Mouse (Mus musculus): ENCODE measurements at regions not wholly inside any gene's neighbourhood (a gene's known extent, or its start where the extent isn't known, plus 50 kb on each side); places are given as distances from the start of the nearest gene placed in this dataset.

DNA sequence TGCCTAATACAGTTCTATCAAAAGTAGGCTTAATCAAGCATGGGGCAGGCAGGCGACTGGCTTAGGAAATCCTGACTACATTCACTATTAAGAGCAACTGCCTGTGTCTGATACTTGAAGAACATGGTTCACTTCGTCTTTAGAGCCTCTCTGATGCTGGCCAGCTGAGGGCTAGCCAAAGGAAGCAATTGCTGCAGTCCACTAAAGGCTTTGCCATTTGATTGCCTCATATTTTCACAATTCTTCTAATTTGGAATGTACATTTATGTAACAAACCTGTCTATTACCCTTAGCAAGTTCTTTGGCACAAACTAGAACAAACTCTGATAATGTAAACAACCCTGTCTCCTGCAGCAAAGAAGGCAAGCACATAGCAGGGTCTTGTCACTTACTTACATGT, 505.2 kb downstream of the Nfib start:
- H3K4me3 ChIP-seq (ENCODE audit: low read depth, low read length): no peak overlapping the region

DNA sequence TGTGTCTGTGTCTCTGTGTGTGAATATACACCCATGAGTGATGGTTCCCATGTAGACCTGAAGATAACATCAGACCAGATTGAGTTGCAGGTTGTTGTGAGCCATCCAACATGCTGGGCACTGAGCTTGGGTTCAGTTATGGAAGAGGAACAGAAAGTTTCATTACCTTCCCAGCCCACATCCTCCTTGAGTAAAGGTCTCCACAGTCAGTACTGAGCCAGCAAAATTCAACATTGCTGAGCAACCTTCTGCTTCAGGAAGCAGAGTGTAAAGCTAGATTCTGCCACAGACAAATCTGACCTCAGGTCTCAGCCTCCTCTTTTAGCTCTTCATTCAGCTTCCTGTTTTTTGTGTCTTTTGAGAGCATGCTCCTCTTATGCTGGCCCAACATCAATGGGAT, 506.4 kb downstream of the Nfib start:
- Histone ChIP-seq H3K27ac (ENCODE audit: low read length) (no peak overlapping the region), H3K36me3 (ENCODE audit: insufficient read depth, low read length) (no peaks in the 10 kb centered on the region), H3K4me3 (ENCODE audit: low read depth, low read length) (no peak overlapping the region), H3K4me1 (ENCODE audit: insufficient read depth, low read depth, low read length) (no peaks in the 10 kb centered on the region), H3K9me3 (ENCODE audit: low read length) (no peaks in the 10 kb centered on the region), H3K27me3 (replicated peaks; ENCODE audit: insufficient read depth, low read length) (no peaks in the 10 kb centered on the region), H3K4me2 (replicated peaks; ENCODE audit: low read depth, low read length) (no peak overlapping the region), H3K9ac (replicated peaks; ENCODE audit: low read depth) (no peak overlapping the region)
- ATAC-seq: no peak
- DNase-seq (ENCODE audit: low spot score): no peak
- TF ChIP-seq EP300 (IDR thresholded peaks at IDR 0.05) (no peak), CTCF (IDR thresholded peaks at IDR 0.05) (no peak)

More for the DNA sequence above, 505.2 kb downstream of the Nfib start:
- H3K4me2 ChIP-seq (replicated peaks; ENCODE audit: low read depth, low read length): no peak overlapping the region
- 42% methylated on average over 2 of the region's 2 CpGs for WGBS
- DNase-seq (ENCODE audit: low spot score) (peak; percentile 62), ATAC-seq (peak; percentile 19)
- no peaks in the 10 kb centered on the region for H3K27me3 ChIP-seq (replicated peaks; ENCODE audit: insufficient read depth, low read length)
- H3K27ac ChIP-seq (ENCODE audit: low read length): no peak overlapping the region
- no peaks in the 10 kb centered on the region for H3K4me1 ChIP-seq (ENCODE audit: insufficient read depth, low read depth, low read length)
- no peak overlapping the region for H3K9ac ChIP-seq (replicated peaks; ENCODE audit: low read depth)
- TF ChIP-seq CTCF (IDR thresholded peaks at IDR 0.05): no peak
- no peak for TF ChIP-seq EP300 (IDR thresholded peaks at IDR 0.05)
- no peaks in the 10 kb centered on the region for H3K36me3 ChIP-seq (ENCODE audit: insufficient read depth, low read length)
- H3K9me3 ChIP-seq (ENCODE audit: low read length): no peaks in the 10 kb centered on the region

- DNase-seq (ENCODE audit: low spot score) (no peak), ATAC-seq (no peak)
- H3K9me3 ChIP-seq (ENCODE audit: low read length): no peaks in the 10 kb centered on the region
- H3K36me3 ChIP-seq (ENCODE audit: insufficient read depth, low read length): no peaks in the 10 kb centered on the region
- WGBS: 77% methylated on average over 6 of the region's 6 CpGs
- H3K27ac ChIP-seq (ENCODE audit: low read length): no peak overlapping the region
- no peak overlapping the region for H3K4me3 ChIP-seq (ENCODE audit: low read depth, low read length)
- no peaks in the 10 kb centered on the region for H3K27me3 ChIP-seq (replicated peaks; ENCODE audit: insufficient read depth, low read length)
- no peak overlapping the region for H3K4me2 ChIP-seq (replicated peaks; ENCODE audit: low read depth, low read length)
- TF ChIP-seq CTCF (IDR thresholded peaks at IDR 0.05): no peak
- no peak for TF ChIP-seq EP300 (IDR thresholded peaks at IDR 0.05)
- H3K9ac ChIP-seq (replicated peaks; ENCODE audit: low read depth): no peak overlapping the region
- no peaks in the 10 kb centered on the region for H3K4me1 ChIP-seq (ENCODE audit: insufficient read depth, low read depth, low read length)
Measured at GRCm38 (mm10) chr4:82197611-82198010, 507.9 kb downstream of the Nfib start.

DNA sequence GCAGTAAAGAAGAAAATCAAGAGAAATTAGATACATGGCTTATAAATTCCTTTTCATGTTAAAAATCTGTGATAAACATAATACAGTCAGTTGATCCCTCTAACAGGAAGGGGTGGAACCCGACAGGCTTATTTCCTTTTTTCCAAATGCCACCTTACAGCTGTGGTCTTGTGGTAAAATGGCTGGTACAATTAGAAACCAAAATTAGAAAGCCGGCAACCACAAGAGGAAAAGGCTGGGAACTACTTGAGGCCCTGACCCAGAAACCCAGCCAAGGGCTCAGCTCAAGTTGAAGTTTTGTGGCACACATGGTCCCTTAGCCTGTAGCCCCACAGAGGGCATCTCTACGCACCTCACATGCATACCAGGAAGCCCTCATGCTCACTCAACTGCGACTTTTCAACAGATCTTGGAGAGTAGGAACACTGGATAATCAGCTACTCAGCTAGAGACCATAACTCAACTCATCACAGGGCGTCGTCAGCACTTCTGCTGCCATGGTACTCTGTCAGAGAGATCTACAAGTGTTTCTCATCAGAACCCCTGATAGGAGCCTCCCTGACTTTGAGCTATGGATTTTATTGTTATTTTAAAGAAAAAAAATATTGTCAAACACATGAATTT, 509.4 kb downstream of the Nfib start:
- H3K27me3 ChIP-seq (replicated peaks; ENCODE audit: insufficient read depth, low read length): no peaks in the 10 kb centered on the region
- DNase-seq (ENCODE audit: low spot score) (no peak), ATAC-seq (no peak)
- WGBS: 65% methylated on average over 6 of the region's 6 CpGs
- H3K4me2 ChIP-seq (replicated peaks; ENCODE audit: low read depth, low read length): no peak overlapping the region
- TF ChIP-seq EP300 (IDR thresholded peaks at IDR 0.05) (no peak), CTCF (IDR thresholded peaks at IDR 0.05) (no peak)
- H3K27ac ChIP-seq (ENCODE audit: low read length): no peak overlapping the region
- no peaks in the 10 kb centered on the region for H3K4me1 ChIP-seq (ENCODE audit: insufficient read depth, low read depth, low read length)
- no peak overlapping the region for H3K4me3 ChIP-seq (ENCODE audit: low read depth, low read length)
- H3K9ac ChIP-seq (replicated peaks; ENCODE audit: low read depth): no peak overlapping the region
- H3K9me3 ChIP-seq (ENCODE audit: low read length): no peaks in the 10 kb centered on the region
- H3K36me3 ChIP-seq (ENCODE audit: insufficient read depth, low read length): no peaks in the 10 kb centered on the region

DNA sequence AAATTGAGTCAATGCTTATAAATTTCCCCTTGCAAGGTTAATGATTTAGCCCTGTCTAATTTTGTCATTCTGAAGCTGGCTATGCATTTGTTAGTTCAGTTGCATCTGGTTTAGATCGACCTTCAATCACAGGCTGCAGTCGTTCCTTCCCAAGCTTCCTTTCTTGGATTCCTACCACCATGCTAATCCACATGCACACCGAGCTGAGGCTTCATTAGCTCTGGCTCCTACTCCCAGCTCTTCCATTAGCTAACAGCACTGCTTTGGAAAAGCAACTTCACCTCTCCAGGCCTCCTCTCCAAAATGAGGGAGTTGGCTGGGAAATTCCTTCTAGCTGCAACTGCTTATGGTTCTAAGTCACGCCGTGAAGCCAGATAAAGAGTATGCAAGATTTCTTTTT, 511.6 kb downstream of the Nfib start:
- ATAC-seq (no peak), DNase-seq (ENCODE audit: low spot score) (no peak)
- H3K4me2 ChIP-seq (replicated peaks; ENCODE audit: low read depth, low read length): no peak overlapping the region
- no peaks in the 10 kb centered on the region for H3K9me3 ChIP-seq (ENCODE audit: low read length)
- 87% methylated on average over 5 of the region's 5 CpGs for WGBS
- no peak for TF ChIP-seq CTCF (IDR thresholded peaks at IDR 0.05)
- TF ChIP-seq EP300 (IDR thresholded peaks at IDR 0.05): no peak
- no peak overlapping the region for H3K4me3 ChIP-seq (ENCODE audit: low read depth, low read length)
- H3K27ac ChIP-seq (ENCODE audit: low read length): no peak overlapping the region
- no peaks in the 10 kb centered on the region for H3K27me3 ChIP-seq (replicated peaks; ENCODE audit: insufficient read depth, low read length)
- no peak overlapping the region for H3K9ac ChIP-seq (replicated peaks; ENCODE audit: low read depth)
- H3K4me1 ChIP-seq (ENCODE audit: insufficient read depth, low read depth, low read length): no peaks in the 10 kb centered on the region
- H3K36me3 ChIP-seq (ENCODE audit: insufficient read depth, low read length): no peaks in the 10 kb centered on the region

DNA sequence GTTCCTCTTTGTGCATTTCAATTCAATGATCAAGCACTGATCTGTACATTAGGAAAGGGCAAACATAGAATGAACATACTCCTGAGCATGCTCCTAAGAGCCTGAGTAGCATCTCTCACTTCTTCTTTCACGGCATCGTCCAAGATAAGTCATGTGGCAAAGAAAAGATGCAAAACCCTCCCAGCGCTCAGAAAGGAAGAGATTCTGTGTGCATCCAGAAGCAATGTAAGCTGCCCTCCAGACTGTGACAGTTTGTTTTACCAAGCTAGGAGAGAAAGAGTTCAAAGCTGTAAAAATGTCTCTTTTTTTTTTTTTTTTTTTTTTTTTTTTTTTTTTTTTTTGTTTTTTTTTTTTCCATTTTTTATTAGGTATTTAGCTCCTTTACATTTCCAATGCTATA, 518.7 kb downstream of the Nfib start:
- Histone ChIP-seq H3K36me3 (ENCODE audit: insufficient read depth, low read length) (no peaks in the 10 kb centered on the region), H3K9me3 (ENCODE audit: low read length) (no peaks in the 10 kb centered on the region), H3K4me2 (replicated peaks; ENCODE audit: low read depth, low read length) (no peak overlapping the region), H3K27me3 (replicated peaks; ENCODE audit: insufficient read depth, low read length) (no peaks in the 10 kb centered on the region), H3K27ac (ENCODE audit: low read length) (no peak overlapping the region), H3K4me1 (ENCODE audit: insufficient read depth, low read depth, low read length) (no peaks in the 10 kb centered on the region), H3K4me3 (ENCODE audit: low read depth, low read length) (no peak overlapping the region), H3K9ac (replicated peaks; ENCODE audit: low read depth) (no peak overlapping the region)
- no peak for TF ChIP-seq CTCF (IDR thresholded peaks at IDR 0.05)
- no peak for TF ChIP-seq EP300 (IDR thresholded peaks at IDR 0.05)
- ATAC-seq: no peak
- 95% methylated on average over 3 of the region's 3 CpGs for WGBS
- no peak for DNase-seq (ENCODE audit: low spot score)

DNA sequence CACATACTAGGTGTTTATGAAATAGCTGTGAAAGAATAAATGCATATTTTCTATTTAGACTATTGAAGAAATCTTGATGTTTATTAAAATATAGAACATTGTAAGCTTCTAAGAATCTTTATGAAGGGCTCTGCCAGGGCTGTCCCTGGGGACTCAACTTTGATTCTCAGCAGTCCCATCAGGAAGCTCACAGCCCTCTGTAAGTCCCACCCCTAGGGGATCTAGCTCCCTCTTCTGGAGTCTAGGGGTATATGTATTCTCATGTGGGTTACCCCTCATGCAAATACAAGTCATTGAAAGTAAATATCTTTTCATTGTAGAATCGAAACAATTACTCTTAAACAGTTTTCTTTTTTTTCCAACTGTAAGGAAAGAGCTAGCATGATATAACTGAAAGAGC, 521.6 kb downstream of the Nfib start:
- Histone ChIP-seq H3K9ac (replicated peaks; ENCODE audit: low read depth) (no peak overlapping the region), H3K27ac (ENCODE audit: low read length) (no peak overlapping the region), H3K4me1 (ENCODE audit: insufficient read depth, low read depth, low read length) (no peaks in the 10 kb centered on the region), H3K4me2 (replicated peaks; ENCODE audit: low read depth, low read length) (no peak overlapping the region), H3K9me3 (ENCODE audit: low read length) (no peaks in the 10 kb centered on the region), H3K36me3 (ENCODE audit: insufficient read depth, low read length) (no peaks in the 10 kb centered on the region), H3K4me3 (ENCODE audit: low read depth, low read length) (no peak overlapping the region), H3K27me3 (replicated peaks; ENCODE audit: insufficient read depth, low read length) (no peaks in the 10 kb centered on the region)
- TF ChIP-seq EP300 (IDR thresholded peaks at IDR 0.05) (no peak), CTCF (IDR thresholded peaks at IDR 0.05) (0 out of 2 replicates have a peak, but pooled peaks have one; percentile 9)
- no peak for ATAC-seq
- no peak for DNase-seq (ENCODE audit: low spot score)
- WGBS: 83% methylated on average over 1 of the region's 1 CpGs

Measured in lung, postnatal 0 days (tissue).